Mouse (Mus musculus): Measurements from ENCODE around the gene Tnks1bp1. TPM values are rescaled to one million over a fixed set of nuclear protein-coding genes. Genes with fewer than 3 reads are reported as not detected.

Tnks1bp1 gene
- polyA plus RNA-seq, 1 experiment from 2014 or later, result 12.2 TPM

DNA sequence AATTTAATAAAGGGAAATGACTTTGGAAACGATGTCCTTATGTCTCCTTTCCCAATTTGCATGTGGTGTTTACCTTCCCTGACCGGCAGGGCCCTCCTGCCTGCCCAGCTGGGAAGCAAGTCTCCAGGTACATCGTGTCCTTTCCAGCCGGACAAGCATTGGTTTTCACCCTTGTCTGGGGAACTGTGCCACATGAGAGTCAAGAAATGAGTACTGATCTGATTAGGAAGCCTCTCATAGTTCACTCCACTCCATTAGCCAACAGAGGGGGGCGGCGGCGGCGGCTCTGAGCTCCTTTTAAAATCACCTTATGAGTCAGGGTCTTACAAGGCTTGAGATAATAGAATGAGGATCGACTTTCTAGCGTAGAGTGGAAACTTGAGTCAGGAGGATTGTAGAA is 741 bp upstream of the Tnks1bp1 start:
- Histone ChIP-seq H3K36me3 (replicated peaks; ENCODE audit: control insufficient read depth, insufficient read depth, low read depth, low read length) (peaks cover 19% of the 10 kb centered on the region), H3K9ac (replicated peaks; ENCODE audit: low read length) (0 out of 2 replicates have a peak overlapping the region, but pooled peaks have one; percentile 1), H3K4me2 (ENCODE audit: low read depth, low read length) (peak overlapping the region; percentile 38), H3K27ac (replicated peaks; ENCODE audit: low read depth, low read length) (no peak overlapping the region), H3K9me3 (replicated peaks; ENCODE audit: control insufficient read depth, low read length) (no peaks in the 10 kb centered on the region), H3K4me1 (ENCODE audit: control insufficient read depth, insufficient read depth, low read length) (peaks cover 6% of the 10 kb centered on the region), H3K4me3 (ENCODE audit: low read depth, low read length) (peak overlapping the region; percentile 68), H3K27me3 (ENCODE audit: control insufficient read depth, insufficient read depth, low read length) (no peaks in the 10 kb centered on the region)
- no peak for ATAC-seq (replicated peaks; ENCODE audit: insufficient number of reproducible peaks, low FRiP score, low TSS enrichment, low read depth)
- DNase-seq (ENCODE audit: low spot score), result no peak
- WGBS, result 54% methylated on average over 10 of the region's 10 CpGs

DNA sequence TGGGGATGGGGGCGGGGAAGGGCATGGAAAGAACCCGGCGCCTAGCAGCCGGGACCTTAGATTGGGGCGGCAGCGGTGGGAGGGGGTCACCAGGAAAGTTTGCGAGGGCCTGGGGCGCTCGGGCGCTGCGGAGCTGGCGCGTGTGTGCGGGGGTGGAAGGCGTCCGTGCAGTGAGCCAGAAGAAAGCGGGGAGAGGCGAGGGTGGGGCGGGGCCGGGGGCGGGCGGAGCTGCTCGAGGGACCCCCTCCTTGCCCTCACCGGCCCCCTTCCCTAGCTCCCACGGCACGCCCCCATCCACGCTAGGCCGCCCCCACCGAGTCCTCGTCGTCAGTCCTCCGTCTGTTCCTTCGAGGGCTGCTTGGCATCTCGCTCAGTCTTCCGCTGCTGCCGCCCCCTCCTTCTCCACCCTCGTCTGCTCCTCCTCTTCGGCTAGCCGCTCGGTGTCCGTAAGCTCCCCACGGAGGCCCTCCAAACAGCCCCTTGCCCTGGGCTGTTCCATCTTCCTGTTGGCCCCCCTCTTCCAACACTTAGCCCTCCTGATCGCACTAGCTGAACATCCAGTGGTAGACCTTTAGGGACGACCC is 438 bp downstream of the Tnks1bp1 start:
- Histone ChIP-seq H3K4me3 (ENCODE audit: low read depth, low read length) (peak overlapping the region; percentile 68), H3K4me1 (ENCODE audit: control insufficient read depth, insufficient read depth, low read length) (peaks cover 6% of the 10 kb centered on the region), H3K27me3 (ENCODE audit: control insufficient read depth, insufficient read depth, low read length) (no peaks in the 10 kb centered on the region), H3K9ac (replicated peaks; ENCODE audit: low read length) (peak overlapping the region; percentile 67), H3K9me3 (replicated peaks; ENCODE audit: control insufficient read depth, low read length) (no peaks in the 10 kb centered on the region), H3K4me2 (ENCODE audit: low read depth, low read length) (peak overlapping the region; percentile 69), H3K27ac (replicated peaks; ENCODE audit: low read depth, low read length) (peak overlapping the region; percentile 90), H3K36me3 (replicated peaks; ENCODE audit: control insufficient read depth, insufficient read depth, low read depth, low read length) (peaks cover 18% of the 10 kb centered on the region)
- under 1% methylated on average over 25 of the region's 44 CpGs for WGBS
- DNase-seq (ENCODE audit: low spot score) (peak; percentile 65), ATAC-seq (replicated peaks; ENCODE audit: insufficient number of reproducible peaks, low FRiP score, low TSS enrichment, low read depth) (peak; percentile 68)

DNA sequence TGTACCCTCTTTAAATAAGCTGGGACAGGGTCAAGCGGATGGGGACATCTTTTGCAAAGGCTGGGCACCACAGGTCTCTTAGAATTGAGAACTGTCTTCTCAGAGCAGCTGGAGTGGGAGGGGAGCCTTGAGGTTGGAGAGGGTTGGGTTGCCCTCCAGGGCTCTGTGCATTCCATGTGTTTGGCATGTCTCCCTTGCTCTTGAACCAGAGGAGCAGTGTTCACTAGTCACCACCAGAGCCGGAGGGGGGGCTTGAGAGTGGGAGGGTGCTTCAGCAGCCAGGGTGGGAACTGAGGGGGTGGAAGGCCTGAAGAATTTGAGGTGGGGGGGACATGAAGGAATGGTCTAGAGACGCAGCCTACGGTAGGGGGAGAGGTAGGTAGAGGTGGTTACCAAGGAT is 1.5 kb downstream of the Tnks1bp1 start:
- 68% methylated on average over 4 of the region's 4 CpGs for WGBS
- Histone ChIP-seq H3K9ac (replicated peaks; ENCODE audit: low read length) (no peak overlapping the region), H3K4me2 (ENCODE audit: low read depth, low read length) (peak overlapping the region; percentile 42), H3K9me3 (replicated peaks; ENCODE audit: control insufficient read depth, low read length) (no peaks in the 10 kb centered on the region), H3K4me1 (ENCODE audit: control insufficient read depth, insufficient read depth, low read length) (peaks cover 6% of the 10 kb centered on the region), H3K4me3 (ENCODE audit: low read depth, low read length) (0 out of 2 replicates have a peak overlapping the region, but pooled peaks have one; percentile 7), H3K36me3 (replicated peaks; ENCODE audit: control insufficient read depth, insufficient read depth, low read depth, low read length) (peaks cover 15% of the 10 kb centered on the region), H3K27me3 (ENCODE audit: control insufficient read depth, insufficient read depth, low read length) (no peaks in the 10 kb centered on the region), H3K27ac (replicated peaks; ENCODE audit: low read depth, low read length) (peak overlapping the region; percentile 60; the same call in 1 of the 2 replicates)
- ATAC-seq (replicated peaks; ENCODE audit: insufficient number of reproducible peaks, low FRiP score, low TSS enrichment, low read depth), result no peak
- no peak for DNase-seq (ENCODE audit: low spot score)

DNA sequence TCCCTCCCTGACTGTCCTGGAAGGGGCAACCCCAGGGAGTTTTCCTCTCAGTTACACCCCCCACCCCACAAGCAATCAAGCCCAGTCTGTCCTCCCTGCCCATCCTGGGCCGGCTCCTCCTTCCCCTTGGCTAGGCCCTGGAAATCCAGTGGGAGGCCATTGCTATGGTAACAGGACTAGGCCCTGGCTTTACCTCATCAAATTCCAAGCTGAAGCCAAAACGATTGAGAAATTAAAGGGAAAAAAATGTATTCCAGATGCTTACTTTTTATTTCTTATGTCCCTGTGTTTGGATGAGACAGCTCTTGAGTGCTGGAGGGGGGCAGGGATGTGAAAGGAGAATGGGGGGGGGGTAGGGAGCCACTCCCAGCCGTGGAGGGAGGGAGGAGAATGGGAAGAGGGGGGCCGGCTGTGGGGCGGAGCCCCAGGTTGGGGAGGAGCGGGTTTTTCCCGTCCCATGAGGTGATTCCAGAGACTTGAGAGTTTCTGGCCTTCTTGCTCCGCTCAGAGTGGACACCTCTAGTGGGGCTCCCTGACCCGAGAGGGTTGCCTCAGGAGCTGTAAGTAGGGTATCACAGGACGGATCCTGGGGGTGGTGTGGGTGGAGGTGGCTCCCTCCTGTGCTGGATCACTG is 2.3 kb downstream of the Tnks1bp1 start:
- ATAC-seq (replicated peaks; ENCODE audit: insufficient number of reproducible peaks, low FRiP score, low TSS enrichment, low read depth) (peak; percentile 46), DNase-seq (ENCODE audit: low spot score) (peak; percentile 84)
- no peaks in the 10 kb centered on the region for H3K27me3 ChIP-seq (ENCODE audit: control insufficient read depth, insufficient read depth, low read length)
- WGBS, result 3% methylated on average over 9 of the region's 10 CpGs
- H3K9me3 ChIP-seq (replicated peaks; ENCODE audit: control insufficient read depth, low read length), result no peaks in the 10 kb centered on the region
- peaks cover 6% of the 10 kb centered on the region for H3K4me1 ChIP-seq (ENCODE audit: control insufficient read depth, insufficient read depth, low read length)
- peaks cover 15% of the 10 kb centered on the region for H3K36me3 ChIP-seq (replicated peaks; ENCODE audit: control insufficient read depth, insufficient read depth, low read depth, low read length)
- H3K27ac ChIP-seq (replicated peaks; ENCODE audit: low read depth, low read length), result peak overlapping the region; percentile 60
- peak overlapping the region; percentile 20 for H3K4me3 ChIP-seq (ENCODE audit: low read depth, low read length)
- peak overlapping the region; percentile 32 for H3K4me2 ChIP-seq (ENCODE audit: low read depth, low read length)
- H3K9ac ChIP-seq (replicated peaks; ENCODE audit: low read length), result peak overlapping the region; percentile 2

DNA sequence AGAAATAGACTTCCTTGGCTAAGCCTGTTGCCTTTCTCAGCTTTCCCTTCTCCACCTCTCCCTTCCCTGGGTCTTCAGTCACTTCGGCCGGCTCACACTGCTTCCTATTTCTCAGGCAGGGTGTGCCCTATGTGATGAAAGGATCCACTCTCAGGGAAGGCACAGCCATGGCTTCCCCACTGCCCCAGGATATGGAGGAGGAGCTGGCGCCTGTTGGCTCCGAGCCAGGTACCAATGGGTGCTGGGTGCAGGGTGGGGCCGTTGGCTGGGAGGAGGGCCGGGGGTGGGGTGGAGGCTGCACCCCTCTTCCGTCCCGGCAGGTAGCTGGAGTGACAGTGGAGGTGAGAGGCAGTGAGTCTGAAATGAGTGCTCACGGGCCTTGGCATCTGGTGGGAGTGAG is 2.9 kb downstream of the Tnks1bp1 start:
- H3K36me3 ChIP-seq (replicated peaks; ENCODE audit: control insufficient read depth, insufficient read depth, low read depth, low read length), result peaks cover 14% of the 10 kb centered on the region
- ATAC-seq (replicated peaks; ENCODE audit: insufficient number of reproducible peaks, low FRiP score, low TSS enrichment, low read depth) (no peak), DNase-seq (ENCODE audit: low spot score) (no peak)
- H3K4me1 ChIP-seq (ENCODE audit: control insufficient read depth, insufficient read depth, low read length), result peaks cover 6% of the 10 kb centered on the region
- H3K27ac ChIP-seq (replicated peaks; ENCODE audit: low read depth, low read length), result peak overlapping the region; percentile 60
- H3K9ac ChIP-seq (replicated peaks; ENCODE audit: low read length), result peak overlapping the region; percentile 2
- H3K4me3 ChIP-seq (ENCODE audit: low read depth, low read length), result peak overlapping the region; percentile 20
- WGBS, result 46% methylated on average over 9 of the region's 9 CpGs
- no peaks in the 10 kb centered on the region for H3K9me3 ChIP-seq (replicated peaks; ENCODE audit: control insufficient read depth, low read length)
- no peaks in the 10 kb centered on the region for H3K27me3 ChIP-seq (ENCODE audit: control insufficient read depth, insufficient read depth, low read length)
- H3K4me2 ChIP-seq (ENCODE audit: low read depth, low read length), result peak overlapping the region; percentile 32

DNA sequence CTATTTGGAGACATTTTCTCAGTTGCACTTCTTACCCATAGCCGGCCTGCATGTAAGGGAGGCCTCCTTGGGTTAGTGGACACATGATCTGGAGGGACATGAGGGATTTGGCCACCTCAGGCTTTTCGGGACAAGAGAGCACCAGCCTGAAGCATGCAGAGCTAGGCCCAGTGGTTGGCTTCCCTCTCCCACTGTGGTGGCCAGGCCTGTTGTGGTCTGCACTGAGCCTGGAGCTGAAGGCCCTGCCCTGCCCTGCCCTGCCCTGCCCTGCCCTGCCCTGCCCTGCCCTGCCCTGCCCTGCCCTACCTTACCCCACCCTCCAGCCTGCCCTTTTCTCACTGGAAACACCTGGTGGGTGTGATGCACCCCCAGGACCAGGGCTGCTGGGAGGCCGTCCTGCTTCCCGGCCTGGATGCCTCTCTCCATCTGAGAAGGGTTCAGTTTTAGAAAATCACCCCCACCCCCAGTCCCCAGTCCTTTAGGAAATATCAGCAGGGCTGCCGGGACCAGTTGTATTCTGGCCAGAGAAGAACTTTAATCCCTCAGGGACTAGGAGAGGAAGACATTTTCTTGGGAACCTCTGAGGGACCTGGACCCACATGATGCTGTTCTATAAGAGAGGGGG is 5.5 kb downstream of the Tnks1bp1 start:
- Histone ChIP-seq H3K9ac (replicated peaks; ENCODE audit: low read length) (no peak overlapping the region), H3K4me3 (ENCODE audit: low read depth, low read length) (no peak overlapping the region), H3K27me3 (ENCODE audit: control insufficient read depth, insufficient read depth, low read length) (no peaks in the 10 kb centered on the region), H3K36me3 (replicated peaks; ENCODE audit: control insufficient read depth, insufficient read depth, low read depth, low read length) (peaks cover 12% of the 10 kb centered on the region), H3K9me3 (replicated peaks; ENCODE audit: control insufficient read depth, low read length) (no peaks in the 10 kb centered on the region), H3K4me2 (ENCODE audit: low read depth, low read length) (no peak overlapping the region), H3K4me1 (ENCODE audit: control insufficient read depth, insufficient read depth, low read length) (peaks cover 3% of the 10 kb centered on the region), H3K27ac (replicated peaks; ENCODE audit: low read depth, low read length) (no peak overlapping the region)
- ATAC-seq (replicated peaks; ENCODE audit: insufficient number of reproducible peaks, low FRiP score, low TSS enrichment, low read depth), result no peak
- WGBS, result 79% methylated on average over 5 of the region's 5 CpGs
- DNase-seq (ENCODE audit: low spot score), result no peak

DNA sequence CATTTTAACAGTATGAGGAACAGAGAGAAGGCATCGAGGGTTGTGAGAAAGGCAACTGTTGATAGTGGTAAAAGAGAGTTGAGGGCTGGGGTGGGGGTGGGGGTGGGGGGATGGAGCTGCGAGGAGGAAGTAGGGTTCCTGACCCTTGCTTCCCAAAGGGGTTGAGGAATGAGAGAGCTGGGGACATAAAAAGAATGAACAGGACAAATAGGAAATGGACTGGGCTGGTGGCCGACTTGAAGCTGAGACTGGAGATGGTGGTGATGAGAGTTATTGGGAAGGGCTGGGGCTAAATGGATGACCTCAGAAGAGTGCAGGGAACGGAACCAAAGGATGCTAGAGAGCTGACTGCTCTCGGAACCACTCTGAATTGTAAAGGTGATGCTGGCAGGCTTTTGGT is 8.9 kb downstream of the Tnks1bp1 start:
- 48% methylated on average over 5 of the region's 5 CpGs for WGBS
- DNase-seq (ENCODE audit: low spot score), result no peak
- Histone ChIP-seq H3K36me3 (replicated peaks; ENCODE audit: control insufficient read depth, insufficient read depth, low read depth, low read length) (peaks cover 14% of the 10 kb centered on the region), H3K9ac (replicated peaks; ENCODE audit: low read length) (no peak overlapping the region), H3K9me3 (replicated peaks; ENCODE audit: control insufficient read depth, low read length) (no peaks in the 10 kb centered on the region), H3K27ac (replicated peaks; ENCODE audit: low read depth, low read length) (no peak overlapping the region), H3K4me2 (ENCODE audit: low read depth, low read length) (no peak overlapping the region), H3K27me3 (ENCODE audit: control insufficient read depth, insufficient read depth, low read length) (no peaks in the 10 kb centered on the region), H3K4me1 (ENCODE audit: control insufficient read depth, insufficient read depth, low read length) (no peaks in the 10 kb centered on the region; the same call in 1 of the 2 replicates), H3K4me3 (ENCODE audit: low read depth, low read length) (no peak overlapping the region)
- ATAC-seq (replicated peaks; ENCODE audit: insufficient number of reproducible peaks, low FRiP score, low TSS enrichment, low read depth), result no peak

DNA sequence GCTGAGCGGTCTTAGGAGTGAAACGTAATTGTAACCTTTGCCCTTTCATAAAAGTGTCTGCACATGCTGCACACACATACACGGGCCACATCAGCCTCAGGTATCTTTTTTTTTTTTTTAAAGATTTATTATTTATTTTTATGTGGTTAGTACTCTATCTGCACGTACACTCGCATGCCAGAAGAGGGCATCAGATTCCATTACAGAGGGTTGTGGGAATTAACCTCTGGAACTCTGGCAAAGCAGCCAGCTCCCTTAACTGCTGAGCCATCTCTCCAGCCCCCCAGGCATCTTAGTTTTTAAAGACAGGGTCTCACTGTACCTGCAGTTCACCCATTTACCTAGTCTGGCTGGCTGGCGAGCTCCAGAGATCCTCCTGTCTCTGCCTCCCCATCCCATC is 11.9 kb downstream of the Tnks1bp1 start:
- no peak overlapping the region for H3K27ac ChIP-seq (replicated peaks; ENCODE audit: low read depth, low read length)
- H3K27me3 ChIP-seq (ENCODE audit: control insufficient read depth, insufficient read depth, low read length), result no peaks in the 10 kb centered on the region
- DNase-seq (ENCODE audit: low spot score), result no peak
- H3K9me3 ChIP-seq (replicated peaks; ENCODE audit: control insufficient read depth, low read length), result no peaks in the 10 kb centered on the region
- no peak overlapping the region for H3K9ac ChIP-seq (replicated peaks; ENCODE audit: low read length)
- H3K4me3 ChIP-seq (ENCODE audit: low read depth, low read length), result no peak overlapping the region
- no peaks in the 10 kb centered on the region; the same call in 1 of the 2 replicates for H3K4me1 ChIP-seq (ENCODE audit: control insufficient read depth, insufficient read depth, low read length)
- H3K4me2 ChIP-seq (ENCODE audit: low read depth, low read length), result no peak overlapping the region
- no peak for ATAC-seq (replicated peaks; ENCODE audit: insufficient number of reproducible peaks, low FRiP score, low TSS enrichment, low read depth)
- WGBS, result 87% methylated on average over 6 of the region's 6 CpGs
- H3K36me3 ChIP-seq (replicated peaks; ENCODE audit: control insufficient read depth, insufficient read depth, low read depth, low read length), result peaks cover 12% of the 10 kb centered on the region

Data from embryonic facial prominence, embryonic 11.5 days (tissue).